Mouse (Mus musculus) limb, embryonic 12.5 days (tissue): ENCODE measurements around the gene Vps37d. TPM values are rescaled to one million over a fixed set of nuclear protein-coding genes. Genes with fewer than 3 reads are reported as not detected.
"Not testable (repeated sequence)": the region's sequence is repeated elsewhere in the genome, so short reads cannot be mapped to it uniquely, and the experiment has no call there.

Experiments
- ATAC-seq: fragments of 200-750 bp; cut with Nextera tagmentation; 2 replicates; pipeline ENCODE4 v1.8.0; 2017; ENCODE audit warnings: low read depth, moderate TSS enrichment; ENCODE audit not compliant: insufficient number of reproducible peaks, insufficient read depth, low FRiP score, low TSS enrichment
- H3K27ac ChIP-seq: fragments of 300-500 bp; sonication (generic); 2 replicates; pipeline ENCODE4 v1.5.1; 2016; ENCODE audit warnings: mild to moderate bottlenecking, moderate library complexity
- H3K27me3 ChIP-seq: fragments of 300-500 bp; sonication (generic); 2 replicates; pipeline ENCODE4 v1.6.1; 2016; ENCODE audit warnings: mild to moderate bottlenecking, moderate library complexity
- H3K36me3 ChIP-seq: fragments of 300-500 bp; sonication (generic); 2 replicates; pipeline ENCODE4 v1.6.1; 2016; ENCODE audit warnings: mild to moderate bottlenecking, moderate library complexity
- H3K4me1 ChIP-seq: fragments of 300-500 bp; sonication (generic); replicated peaks from 2 replicates; pipeline ENCODE4 v1.6.1; 2016
- H3K4me2 ChIP-seq: fragments of 300-500 bp; sonication (generic); 2 replicates; pipeline ENCODE4 v1.6.1; 2016; ENCODE audit warnings: mild to moderate bottlenecking, moderate library complexity
- H3K4me3 ChIP-seq: fragments of 300-500 bp; sonication (generic); replicated peaks from 2 replicates; pipeline ENCODE4 v1.5.1; 2016; ENCODE audit warnings: mild to moderate bottlenecking
- H3K9ac ChIP-seq: fragments of 300-500 bp; sonication (generic); replicated peaks from 2 replicates; pipeline ENCODE4 v1.6.1; 2016; ENCODE audit warnings: mild to moderate bottlenecking, moderate library complexity
- H3K9me3 ChIP-seq: fragments of 300-500 bp; sonication (generic); 2 replicates; pipeline ENCODE4 v1.6.1; 2016; ENCODE audit warnings: mild to moderate bottlenecking, moderate library complexity
- WGBS: fragments of 180-500 bp; shearing (Covaris S2); methylation state at CpG from one replicate; pipeline ENCODE4 v1.1.7; 2016; 5-methylcytosine and 5-hydroxymethylcytosine counted together
- polyA plus RNA-seq: library from polyadenylated mRNA; unstranded; fragments of >200 nt; fragmentation: Nextera tagmentation; extraction: Ambion mirVana; gene quantifications from 2 replicates; pipeline ENCODE4 v1.2.1, GENCODE M21; 2016

The Vps37d gene
- polyA plus RNA-seq, 1 experiment from 2014 or later: 22.8 TPM

DNA sequence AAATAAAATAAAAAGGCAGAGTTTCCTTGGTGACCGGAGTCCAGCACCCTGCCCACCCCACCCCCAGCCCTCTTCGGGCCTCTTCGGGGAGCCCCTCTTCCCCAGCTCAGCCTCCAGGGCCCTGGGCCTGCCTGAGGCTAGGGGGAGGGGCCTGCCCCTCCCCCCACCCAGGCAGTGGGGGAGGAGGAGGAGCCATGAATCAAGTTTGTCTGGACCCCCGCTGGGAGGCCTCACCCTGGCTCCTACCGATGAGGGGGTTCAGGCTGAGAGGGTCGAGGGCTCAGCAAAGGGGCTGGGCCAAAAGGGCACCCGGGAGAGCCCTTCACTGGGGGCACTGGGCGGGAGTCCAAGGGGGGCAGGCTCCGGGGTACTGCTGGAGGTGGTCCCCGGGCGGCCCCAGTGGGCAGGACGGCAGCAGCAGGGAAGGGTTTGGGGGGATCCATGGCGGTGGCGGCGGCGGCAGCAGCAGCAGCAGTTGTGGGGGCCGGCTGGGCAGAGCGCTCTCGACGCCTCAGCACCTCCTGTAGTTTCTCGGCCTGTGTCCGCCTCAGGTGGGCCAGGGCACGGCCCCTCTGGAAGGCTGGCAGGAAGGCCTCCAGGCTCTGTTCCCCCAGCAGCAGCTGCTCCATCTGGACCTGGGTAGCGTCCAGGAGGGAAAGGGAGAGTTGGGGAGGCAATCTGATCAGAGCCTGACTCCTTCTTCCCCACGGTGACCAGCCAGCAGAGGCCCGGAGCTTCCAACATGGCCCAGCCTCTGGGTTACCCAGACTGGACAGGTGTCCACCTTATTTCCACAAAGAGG lies 4.5 kb downstream of the Vps37d start:
- peaks cover 53% of the 10 kb centered on the region for H3K36me3 ChIP-seq
- H3K27ac ChIP-seq: 0 out of 2 replicates have a peak overlapping the region, but pooled peaks have one; percentile 29
- H3K27me3 ChIP-seq: no peaks in the 10 kb centered on the region
- H3K9ac ChIP-seq: peak overlapping the region; percentile 45; the same call in 1 of the 2 replicates
- 18% methylated on average over 17 of the region's 26 CpGs for WGBS
- 0 out of 2 replicates have a peak, but pooled peaks cover under 1% of the 10 kb centered on the region for H3K9me3 ChIP-seq
- 0 out of 2 replicates have a peak overlapping the region, but pooled peaks have one; percentile 4 for H3K4me3 ChIP-seq
- H3K4me1 ChIP-seq: peaks cover 25% of the 10 kb centered on the region
- no peak for ATAC-seq
- H3K4me2 ChIP-seq: peak overlapping the region; percentile 40

DNA sequence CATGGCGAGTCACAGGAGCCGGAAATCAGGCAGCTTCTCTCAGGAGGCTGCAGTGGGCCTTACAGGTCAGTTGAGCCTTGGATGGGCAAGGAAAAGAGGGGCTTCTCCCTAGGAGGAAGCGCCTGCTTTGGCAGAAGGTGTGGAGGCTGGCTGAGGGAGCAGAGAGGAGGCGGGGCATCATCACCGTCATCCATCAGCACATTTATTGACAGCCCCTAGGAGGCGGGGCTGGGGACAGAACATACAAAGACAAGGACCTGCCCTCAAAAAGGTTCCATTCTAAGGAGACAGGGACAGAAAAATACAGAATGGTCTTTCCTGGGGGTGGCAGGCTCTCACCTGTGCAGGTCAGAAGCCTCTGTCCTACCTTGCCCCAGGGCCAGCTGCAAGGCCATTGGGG lies 5.3 kb downstream of the Vps37d start:
- Histone ChIP-seq H3K36me3 (peaks cover 62% of the 10 kb centered on the region), H3K4me3 (no peak overlapping the region), H3K9ac (no peak overlapping the region), H3K27me3 (no peaks in the 10 kb centered on the region), H3K27ac (0 out of 2 replicates have a peak overlapping the region, but pooled peaks have one; percentile 17), H3K9me3 (peaks cover 4% of the 10 kb centered on the region; the same call in 1 of the 2 replicates), H3K4me1 (peaks cover 23% of the 10 kb centered on the region), H3K4me2 (0 out of 2 replicates have a peak overlapping the region, but pooled peaks have one; percentile 40)
- 59% methylated on average over 6 of the region's 6 CpGs for WGBS
- no peak for ATAC-seq

DNA sequence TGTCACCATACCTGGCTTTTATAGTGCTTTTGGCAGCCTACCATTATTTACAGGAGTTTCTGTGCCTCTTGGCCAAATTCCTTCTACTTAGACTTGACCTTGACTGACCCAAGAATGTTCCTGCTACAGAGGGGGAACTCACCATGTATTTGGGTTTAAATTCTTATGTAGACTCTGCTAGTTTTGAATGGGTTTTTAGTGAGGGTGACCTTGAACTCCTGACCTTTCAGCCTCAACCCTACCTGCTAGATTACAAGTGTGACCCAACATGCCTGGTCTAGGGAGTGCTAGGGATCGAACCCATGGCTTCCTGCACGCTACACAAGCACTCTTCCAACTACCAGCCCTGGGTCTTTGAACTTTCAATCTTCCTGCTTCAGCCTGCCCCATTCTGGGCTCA lies 6.0 kb downstream of the Vps37d start:
- Histone ChIP-seq H3K27me3 (no peaks in the 10 kb centered on the region), H3K4me3 (no peak overlapping the region), H3K27ac (no peak overlapping the region), H3K9me3 (peaks cover 4% of the 10 kb centered on the region; the same call in 1 of the 2 replicates), H3K9ac (no peak overlapping the region), H3K36me3 (peaks cover 68% of the 10 kb centered on the region), H3K4me2 (no peak overlapping the region), H3K4me1 (peaks cover 21% of the 10 kb centered on the region)
- WGBS: 89% methylated on average over 2 of the region's 2 CpGs
- ATAC-seq: no peak

DNA sequence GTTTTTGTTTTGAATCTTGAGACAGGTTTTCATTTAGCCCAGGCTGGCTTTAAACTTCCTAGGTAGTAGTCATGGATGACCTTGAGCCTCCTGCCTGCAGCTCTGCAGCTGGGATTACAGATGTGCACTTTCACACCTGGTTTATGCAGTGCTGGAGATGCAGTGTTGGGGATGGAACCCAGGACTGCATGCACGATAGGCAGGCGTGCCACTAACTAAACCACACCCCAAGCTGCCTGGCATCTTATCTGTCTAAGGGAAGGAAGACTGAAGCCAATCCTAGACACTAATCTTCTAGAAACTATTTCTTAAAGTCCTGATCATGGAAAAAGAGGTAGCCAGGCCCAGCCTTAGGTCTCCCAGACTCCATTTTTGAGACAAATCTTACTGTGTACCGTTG lies 7.6 kb downstream of the Vps37d start:
- H3K27ac ChIP-seq: no peak overlapping the region
- no peak overlapping the region for H3K4me3 ChIP-seq
- H3K4me2 ChIP-seq: no peak overlapping the region
- no peak overlapping the region for H3K9ac ChIP-seq
- peaks cover 4% of the 10 kb centered on the region; the same call in 1 of the 2 replicates for H3K9me3 ChIP-seq
- peaks cover 18% of the 10 kb centered on the region for H3K4me1 ChIP-seq
- WGBS: 90% methylated on average over 3 of the region's 3 CpGs
- no peaks in the 10 kb centered on the region for H3K27me3 ChIP-seq
- H3K36me3 ChIP-seq: peaks cover 73% of the 10 kb centered on the region
- no peak for ATAC-seq

DNA sequence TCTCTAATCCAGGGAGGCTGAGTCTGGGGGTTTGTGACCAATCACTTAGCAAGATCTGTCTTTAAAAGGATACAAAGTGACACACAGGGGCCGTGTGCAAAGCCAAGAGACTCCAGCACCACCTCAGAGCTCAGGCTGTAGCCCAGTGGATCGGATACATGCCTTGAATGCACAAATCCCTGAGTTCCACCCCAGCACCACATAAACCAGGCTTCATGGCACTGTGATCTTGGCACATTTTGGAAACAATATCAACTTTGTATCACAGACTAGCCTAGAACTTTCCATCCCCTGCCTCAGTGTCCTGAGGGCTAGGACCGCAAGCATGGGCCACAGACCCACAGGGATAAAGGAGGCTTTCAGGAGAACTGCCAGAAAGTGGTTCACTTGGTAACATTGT lies 12.1 kb downstream of the Vps37d start:
- H3K9ac ChIP-seq: no peak overlapping the region
- H3K27me3 ChIP-seq: no peaks in the 10 kb centered on the region
- peaks cover 17% of the 10 kb centered on the region for H3K4me1 ChIP-seq
- peaks cover 49% of the 10 kb centered on the region for H3K36me3 ChIP-seq
- no peak overlapping the region for H3K4me2 ChIP-seq
- peaks cover 4% of the 10 kb centered on the region; the same call in 1 of the 2 replicates for H3K9me3 ChIP-seq
- H3K27ac ChIP-seq: no peak overlapping the region
- 97% methylated on average over 3 of the region's 3 CpGs for WGBS
- no peak for ATAC-seq
- no peak overlapping the region for H3K4me3 ChIP-seq

DNA sequence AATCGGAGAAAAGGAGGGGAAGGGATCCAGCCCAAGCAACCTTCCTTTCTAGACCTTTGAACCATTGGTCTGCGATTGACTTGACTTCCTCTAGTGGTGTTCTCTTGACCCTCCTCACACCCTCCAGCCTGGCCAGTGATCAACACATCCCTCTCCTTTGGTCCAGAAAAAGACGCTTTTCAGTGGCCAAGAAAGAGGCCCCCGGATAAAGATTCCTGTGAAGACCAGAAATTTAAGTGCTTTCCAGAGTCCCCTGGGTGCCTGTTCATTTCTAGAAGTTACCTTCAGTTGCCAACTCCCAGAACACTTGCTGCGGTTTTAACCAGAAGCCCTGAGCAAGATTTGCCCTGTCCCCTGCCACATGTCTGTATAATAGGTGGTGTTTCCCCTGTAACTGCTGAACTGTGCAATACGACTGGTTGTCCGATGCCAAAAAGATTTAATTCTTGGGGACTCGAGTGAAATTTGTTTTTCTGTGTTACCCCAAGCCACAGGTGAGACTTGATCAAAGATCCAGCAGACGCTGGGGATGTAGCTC lies 13.1 kb downstream of the Vps37d start, which contains the start of gene Bud23:
Gene Bud23 (minus strand): TSS at position 51 of the 538 bp plus-strand sequence.
- WGBS: 77% methylated on average over 9 of the region's 9 CpGs
- not testable (repeated sequence) for H3K27ac ChIP-seq, H3K27me3 ChIP-seq, H3K9me3 ChIP-seq, ATAC-seq
- H3K36me3 ChIP-seq: peaks cover 55% of the 10 kb centered on the region
- H3K4me1 ChIP-seq: peaks cover 17% of the 10 kb centered on the region
- peak within 1 kb of the TSS; percentile 93 for H3K4me2 ChIP-seq
- peak within 1 kb of the TSS; percentile 90 for H3K9ac ChIP-seq
- peak within 1 kb of the TSS; percentile 92 for H3K4me3 ChIP-seq

DNA sequence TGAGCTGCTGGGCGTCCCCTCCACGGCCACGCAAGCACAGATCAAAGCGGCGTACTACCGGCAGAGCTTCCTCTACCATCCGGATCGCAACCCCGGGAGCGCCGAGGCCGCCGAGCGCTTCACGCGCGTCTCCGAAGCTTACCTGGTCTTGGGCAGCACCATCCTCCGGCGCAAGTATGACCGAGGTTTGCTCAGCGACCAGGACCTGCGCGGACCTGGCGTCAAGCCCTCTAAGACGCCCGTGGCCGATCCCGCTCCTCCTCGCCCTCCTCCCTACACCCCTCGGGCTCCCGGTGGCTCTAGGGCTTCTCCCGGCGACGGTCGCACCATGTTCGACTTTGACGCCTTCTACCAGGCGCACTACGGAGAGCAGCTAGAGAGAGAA lies 13.7 kb downstream of the Vps37d start:
- Histone ChIP-seq H3K9ac (peak overlapping the region; percentile 90), H3K4me1 (peaks cover 17% of the 10 kb centered on the region), H3K27ac (no peak overlapping the region), H3K36me3 (peaks cover 62% of the 10 kb centered on the region), H3K9me3 (peaks cover 4% of the 10 kb centered on the region; the same call in 1 of the 2 replicates), H3K4me2 (peak overlapping the region; percentile 93), H3K4me3 (peak overlapping the region; percentile 92), H3K27me3 (no peaks in the 10 kb centered on the region)
- under 1% methylated on average over 40 of the region's 40 CpGs for WGBS
- ATAC-seq: peak; percentile 66

DNA sequence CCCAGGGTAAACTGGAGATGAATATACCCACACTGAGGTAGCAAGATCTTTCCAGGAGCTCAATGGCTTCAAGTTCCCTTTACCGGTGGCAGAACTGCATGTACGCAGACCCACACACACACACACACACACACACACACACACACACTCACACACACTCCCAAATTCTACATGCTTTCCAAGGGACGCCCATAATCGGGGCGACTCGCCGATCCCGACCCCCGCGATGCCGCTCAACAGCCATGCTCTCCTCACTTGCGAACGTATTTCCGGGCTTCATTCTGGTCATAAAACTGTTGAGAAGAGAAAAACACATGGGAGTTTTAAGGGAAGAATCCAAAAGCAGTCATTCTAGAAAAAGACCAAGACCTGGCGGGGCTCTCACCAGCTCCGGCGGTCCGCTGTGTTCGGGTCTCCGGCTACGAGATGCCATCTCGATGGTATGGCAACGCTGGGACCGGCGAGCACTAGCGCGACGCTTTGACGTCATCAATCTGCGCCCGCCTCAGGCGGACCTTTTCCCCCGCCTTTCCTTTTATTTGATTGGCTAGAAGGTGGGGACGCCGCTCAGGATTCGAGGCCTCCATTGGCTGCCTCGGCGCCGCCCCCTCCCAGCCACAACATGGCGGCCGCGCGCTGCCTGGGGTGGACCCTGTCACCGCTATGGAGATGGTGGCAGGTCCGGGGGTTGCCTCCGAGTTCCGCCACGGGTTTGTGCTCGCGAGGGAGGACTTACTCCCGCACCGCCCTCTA lies 14.3 kb downstream of the Vps37d start, which contains the start of gene Dnajc30:
Gene Dnajc30 (plus strand): TSS at position 574 of the 753 bp plus-strand sequence.
- ATAC-seq: peak; percentile 94
- H3K4me3 ChIP-seq: peak within 1 kb of the TSS; percentile 92
- H3K9me3 ChIP-seq: peaks cover 4% of the 10 kb centered on the region; the same call in 1 of the 2 replicates
- H3K27me3 ChIP-seq: no peaks in the 10 kb centered on the region
- no peak within 1 kb of the TSS for H3K27ac ChIP-seq
- H3K9ac ChIP-seq: peak within 1 kb of the TSS; percentile 90
- under 1% methylated on average over 52 of the region's 52 CpGs for WGBS
- H3K4me2 ChIP-seq: peak within 1 kb of the TSS; percentile 93
- H3K4me1 ChIP-seq: peaks cover 17% of the 10 kb centered on the region
- peaks cover 67% of the 10 kb centered on the region for H3K36me3 ChIP-seq

DNA sequence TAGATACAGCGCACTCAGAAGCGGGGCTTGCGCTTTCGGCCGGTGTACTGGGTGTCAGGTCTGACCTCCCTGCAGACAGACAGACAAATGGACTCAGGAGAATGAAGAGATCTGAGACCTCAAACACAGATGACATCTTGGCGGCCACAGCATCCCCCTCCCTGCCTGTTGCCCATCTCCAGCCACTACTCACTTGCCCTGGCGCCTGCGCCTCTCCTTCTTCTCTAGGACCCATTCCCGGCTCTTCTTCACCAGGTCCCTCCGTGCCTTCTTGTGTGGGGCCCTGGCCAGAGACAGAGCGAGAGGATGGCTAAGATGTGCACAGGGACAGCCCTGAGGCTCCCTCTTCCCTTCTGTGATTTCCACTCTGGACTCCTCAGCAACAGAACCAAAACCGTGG lies 24.7 kb downstream of the Vps37d start:
- Histone ChIP-seq H3K4me2 (no peak overlapping the region), H3K27me3 (no peaks in the 10 kb centered on the region), H3K4me3 (no peak overlapping the region), H3K9ac (no peak overlapping the region), H3K4me1 (no peaks in the 10 kb centered on the region), H3K27ac (no peak overlapping the region), H3K9me3 (no peaks in the 10 kb centered on the region), H3K36me3 (peaks cover 83% of the 10 kb centered on the region)
- no peak for ATAC-seq
- WGBS: 89% methylated on average over 12 of the region's 12 CpGs

DNA sequence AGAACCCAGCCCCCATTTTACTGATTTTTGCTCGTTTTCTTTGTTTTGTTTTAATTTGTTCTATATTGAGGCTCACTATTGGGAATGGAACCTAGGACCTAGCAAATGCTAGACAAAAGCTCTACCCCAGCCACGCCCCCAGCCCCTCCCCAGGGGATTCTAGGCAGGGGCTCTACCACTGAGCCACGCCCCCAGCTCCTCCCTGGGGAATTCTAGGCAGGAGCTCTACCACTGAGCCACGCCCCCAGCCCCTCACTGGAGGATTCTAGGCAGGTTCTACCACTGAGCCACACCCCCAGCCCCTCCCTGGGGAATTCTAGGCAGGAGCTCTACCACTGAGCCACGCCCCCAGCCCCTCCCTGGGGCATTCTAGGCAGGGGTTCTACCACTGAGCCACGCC lies 28.8 kb downstream of the Vps37d start:
- H3K27me3 ChIP-seq, ATAC-seq, H3K4me1 ChIP-seq, H3K9me3 ChIP-seq, H3K4me3 ChIP-seq, H3K4me2 ChIP-seq, H3K27ac ChIP-seq, H3K9ac ChIP-seq: not testable (repeated sequence)
- peaks cover 71% of the 10 kb centered on the region for H3K36me3 ChIP-seq
- 86% methylated on average over 6 of the region's 6 CpGs for WGBS

DNA sequence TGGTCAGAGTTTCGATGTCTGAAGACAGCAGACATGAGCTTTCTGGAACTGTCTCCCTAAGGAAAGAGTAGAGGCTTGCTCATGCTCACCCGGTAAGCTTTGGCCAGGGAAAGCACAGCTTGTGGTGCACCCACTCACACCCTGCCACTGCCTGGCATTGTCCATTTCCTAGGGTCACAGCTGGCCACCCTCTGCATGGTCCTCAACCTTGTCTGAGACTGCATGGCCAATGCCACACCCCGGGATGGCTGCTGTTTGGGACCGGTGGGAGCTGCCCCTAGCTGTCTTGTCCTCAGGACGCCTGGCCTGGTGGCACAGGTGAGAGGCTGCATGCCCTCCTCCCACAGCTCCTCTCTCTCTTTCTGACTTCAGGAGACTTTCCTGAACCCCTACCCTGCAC lies 29.5 kb downstream of the Vps37d start:
- Histone ChIP-seq H3K9me3 (no peaks in the 10 kb centered on the region), H3K9ac (no peak overlapping the region), H3K27me3 (no peaks in the 10 kb centered on the region), H3K4me2 (no peak overlapping the region), H3K36me3 (peaks cover 67% of the 10 kb centered on the region), H3K27ac (no peak overlapping the region), H3K4me3 (no peak overlapping the region), H3K4me1 (no peaks in the 10 kb centered on the region)
- ATAC-seq: no peak
- 89% methylated on average over 5 of the region's 5 CpGs for WGBS
